Comparison of ENCODE assay signal across 8 mouse cellular contexts in the genomic region with DNA sequence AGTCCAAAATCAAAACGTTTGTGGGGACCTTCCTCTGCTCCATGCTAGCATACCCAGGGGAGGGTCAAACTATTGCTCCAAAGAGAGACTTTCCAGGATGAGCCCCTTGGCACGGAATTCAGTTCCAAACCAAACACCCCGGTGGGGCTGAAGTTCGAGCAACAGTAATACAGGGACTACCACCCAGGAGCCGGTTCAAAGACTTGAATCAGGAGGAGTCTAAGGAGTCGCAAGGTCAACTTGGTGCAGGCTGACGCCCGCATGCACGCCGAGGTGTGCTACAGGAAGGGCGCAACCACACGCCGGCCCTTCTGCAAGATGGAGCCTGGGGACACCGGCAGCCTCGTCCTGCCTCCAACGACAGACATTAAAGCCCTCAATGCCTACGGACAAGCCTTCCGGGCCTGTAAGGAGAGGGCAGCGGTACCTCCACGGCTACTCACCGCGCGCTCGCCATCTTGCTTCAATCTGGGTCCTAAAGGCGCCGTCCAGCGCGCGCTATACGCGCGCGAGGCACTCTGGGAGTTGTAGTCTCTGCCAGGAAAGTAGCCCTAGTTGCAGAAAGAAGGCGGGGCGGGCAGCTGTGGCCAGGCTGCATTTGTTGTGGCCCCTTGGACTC. TPM values are rescaled to one million over a fixed set of nuclear protein-coding genes. Genes with fewer than 3 reads are reported as not detected.
DNase-seq lines count a peak whose midpoint lies in the region; ATAC-seq and TF ChIP-seq lines count a peak whose summit lies in the region.

A gene (minus strand): TSS at position 478 of the 619 bp plus-strand sequence.

- under 1% methylated on average over 35 of the region's 35 CpGs for WGBS in hindbrain, postnatal 0 days

- peak within 1 kb of the TSS; percentile 84 for H3K9ac ChIP-seq in hindbrain, postnatal 0 days (replicated peaks; ENCODE audit: low read length)

- peak within 1 kb of the TSS; percentile 96 for H3K4me3 ChIP-seq in cortical plate, adult 2 months (ENCODE audit: insufficient read depth, low read length)
- H3K4me3 ChIP-seq in hindbrain, postnatal 0 days (ENCODE audit: low read length), result peak within 1 kb of the TSS; percentile 89

- no peak for TF ChIP-seq CTCF in cortical plate, adult 2 months (IDR thresholded peaks at IDR 0.05; ENCODE audit: extremely low read depth, insufficient read depth, low read length)
- no peak for TF ChIP-seq CTCF in hindbrain, postnatal 0 days (IDR thresholded peaks at IDR 0.05; ENCODE audit: low read depth)

- peak within 1 kb of the TSS; percentile 94 for H3K27ac ChIP-seq in cortical plate, adult 2 months (ENCODE audit: insufficient read depth, low read length)
- peak within 1 kb of the TSS; percentile 89 for H3K27ac ChIP-seq in hindbrain, postnatal 0 days

- TF ChIP-seq POLR2A in cortical plate, adult 2 months (IDR thresholded peaks at IDR 0.05; ENCODE audit: extremely low read depth, insufficient read depth, low read length), result peak; percentile 69

- H3K9me3 ChIP-seq in hindbrain, postnatal 0 days (ENCODE audit: low read length), result no peaks in the 10 kb centered on the region

- H3K4me1 ChIP-seq in cortical plate, adult 2 months (ENCODE audit: control insufficient read depth, insufficient read depth, low read length), result no peaks in the 10 kb centered on the region
- H3K4me1 ChIP-seq in hindbrain, postnatal 0 days (ENCODE audit: insufficient read depth, low read length), result peaks cover 4% of the 10 kb centered on the region; the same call in 1 of the 2 replicates

- no peaks in the 10 kb centered on the region for H3K27me3 ChIP-seq in hindbrain, postnatal 0 days (ENCODE audit: insufficient read depth, low read length)

- peak within 1 kb of the TSS; percentile 72 for H3K4me2 ChIP-seq in hindbrain, postnatal 0 days (ENCODE audit: low read depth, low read length)

- ATAC-seq in hindbrain, postnatal 0 days, result peak; percentile 96

- peak; percentile 82 for DNase-seq in adipocyte (ENCODE audit: low spot score)
- DNase-seq in gastrocnemius, adult 8-10 months (ENCODE audit: low spot score in 2 of 2), result peak; percentile 71 to 73
- peak; percentile 96 for DNase-seq in hindbrain, postnatal 0 days (ENCODE audit: low spot score)
- DNase-seq in left cerebral cortex, adult 18-20 months (ENCODE audit: low spot score in 2 of 2), result peak; percentile 90 to 93
- peak; percentile 88 to 89 for DNase-seq in lung, postnatal 4 days
- DNase-seq in retina, postnatal 7 days (ENCODE audit: low read depth, low spot score), result peak; percentile 72
- peak; percentile 75 to 79 for DNase-seq in urinary bladder, adult 18-20 months (ENCODE audit: low spot score in 2 of 2)

- no peaks in the 10 kb centered on the region; the same call in 1 of the 2 replicates for H3K36me3 ChIP-seq in hindbrain, postnatal 0 days (ENCODE audit: insufficient read depth, low read length)

RNA-seq across cellular contexts. Expression of the gene that starts here (rescaled TPM):
- polyA plus RNA-seq in cortical plate, adult 2 months (2012; rRNA removed), result 143 and 161 TPM in 2 replicates
- total RNA-seq in gastrocnemius, adult 8-10 months (2022), result 100 to 1,000 TPM; 278 to 304 (median 295) TPM
- 126 and 146 TPM in 2 replicates for total RNA-seq in hindbrain, postnatal 0 days (2014; rRNA removed)
- polyA plus RNA-seq in hindbrain, postnatal 0 days (2015; fragmentation: Nextera tagmentation; extraction: Ambion mirVana), result 277 and 289 TPM in 2 replicates
- 10 to 100 TPM; 75.6 to 79.6 TPM for total RNA-seq in left cerebral cortex, adult 18-20 months (2021)

Comparison
In these comparisons a context has a peak if more than half of its experiments do, and no peak if none do; other contexts are left out.
1. Peak in every context shown above with its lines: DNase-seq, ATAC-seq, H3K4me3 ChIP-seq and H3K27ac ChIP-seq.